ENCODE assay signal across 9 mouse cellular contexts in genomic region chr5:136882788-136883439, GRCm38 (mm10). TPM values are rescaled to one million over a fixed set of nuclear protein-coding genes. Genes with fewer than 3 reads are reported as not detected.
DNase-seq lines count a peak whose midpoint lies in the region; ATAC-seq and TF ChIP-seq lines count a peak whose summit lies in the region.
"Had no signal": no experiment of that assay in that cellular context is flagged by ENCODE, and none has a peak within 500 bp of the region (broad histone marks: within the 10 kb centered on the region; RNA-seq: fewer than 3 reads in every experiment).

Gene Col26a1 (minus strand): TSS chr5:136883209.

- ATAC-seq in frontal cortex, adult (ENCODE audit: low TSS enrichment): peak; percentile 71; the same call in 1 of the 2 replicates
- ATAC-seq in hindbrain, embryonic 11.5 days (ENCODE audit: low FRiP score): peak; percentile 30; the same call in 1 of the 2 replicates
- ATAC-seq in liver, embryonic 13.5 days (ENCODE audit: low read depth): no peak
- 0 out of 2 replicates have a peak, but pooled peaks have one; percentile 16 for ATAC-seq in stomach, embryonic 16.5 days (ENCODE audit: insufficient read depth, low FRiP score)

- WGBS in hindbrain, embryonic 11.5 days: 2% methylated on average over 43 of the region's 44 CpGs
- 4% methylated on average over 43 of the region's 44 CpGs for WGBS in liver, embryonic 13.5 days (ENCODE audit: insufficient replicate concordance)
- under 1% methylated on average over 43 of the region's 44 CpGs for WGBS in stomach, embryonic 16.5 days

- H3K4me3 ChIP-seq in testis, adult 2 months (ENCODE audit: control insufficient read depth, low read depth, low read length): peak within 1 kb of the TSS; percentile 52
- H3K4me3 ChIP-seq in hindbrain, embryonic 11.5 days (ENCODE audit: low read depth, low read length): peak within 1 kb of the TSS; percentile 60
- peak within 1 kb of the TSS; percentile 39 for H3K4me3 ChIP-seq in liver, embryonic 13.5 days (replicated peaks)
- peak within 1 kb of the TSS; percentile 57 for H3K4me3 ChIP-seq in stomach, embryonic 16.5 days (replicated peaks; ENCODE audit: low read length)
- H3K4me3 ChIP-seq: erythroblast, embryonic 14.5 days had no signal

- DNase-seq in frontal cortex, postnatal 10 days (ENCODE audit: low spot score in 2 of 2): no peak
- DNase-seq in testis, postnatal 14 days (ENCODE audit: low spot score): no peak
- DNase-seq in hindbrain, embryonic 11.5 days (ENCODE audit: low spot score): no peak
- DNase-seq in liver, embryonic 13.5 days: no peak
- DNase-seq in spleen, adult 18-20 months: no peak

- peak within 1 kb of the TSS; percentile 71 for H3K9ac ChIP-seq in hindbrain, embryonic 11.5 days (ENCODE audit: low read depth, low read length)
- H3K9ac ChIP-seq in liver, embryonic 13.5 days: no peak within 1 kb of the TSS
- peak within 1 kb of the TSS; percentile 76 for H3K9ac ChIP-seq in stomach, embryonic 16.5 days (ENCODE audit: low read length)

- no peak within 1 kb of the TSS for H3K27ac ChIP-seq in testis, adult 2 months (ENCODE audit: control insufficient read depth, insufficient read depth, low read depth, low read length)
- H3K27ac ChIP-seq in hindbrain, embryonic 11.5 days (ENCODE audit: low read depth, low read length): peak within 1 kb of the TSS; percentile 42; the same call in 1 of the 2 replicates
- no peak within 1 kb of the TSS for H3K27ac ChIP-seq in liver, embryonic 13.5 days
- no peak within 1 kb of the TSS for H3K27ac ChIP-seq in stomach, embryonic 16.5 days (ENCODE audit: low read length)

- H3K36me3 ChIP-seq in testis, adult 2 months (ENCODE audit: control insufficient read depth, insufficient read depth, low read length): no peaks in the 10 kb centered on the region
- H3K36me3 ChIP-seq in hindbrain, embryonic 11.5 days (ENCODE audit: control insufficient read depth, insufficient read depth, low read length): no peaks in the 10 kb centered on the region
- H3K36me3 ChIP-seq in liver, embryonic 13.5 days: no peaks in the 10 kb centered on the region
- no peaks in the 10 kb centered on the region for H3K36me3 ChIP-seq in stomach, embryonic 16.5 days (ENCODE audit: control insufficient read depth, insufficient read depth, low read length)

- no peak for TF ChIP-seq POLR2A in testis, adult 2 months (IDR thresholded peaks at IDR 0.05; ENCODE audit: control insufficient read depth, low read depth, low read length)

- H3K4me1 ChIP-seq in testis, adult 2 months (ENCODE audit: control insufficient read depth, insufficient read depth, low read length): peaks cover 9% of the 10 kb centered on the region
- H3K4me1 ChIP-seq in hindbrain, embryonic 11.5 days (replicated peaks; ENCODE audit: control insufficient read depth, insufficient read depth, low read length): 0 out of 2 replicates have a peak, but pooled peaks cover 3% of the 10 kb centered on the region
- peaks cover 4% of the 10 kb centered on the region for H3K4me1 ChIP-seq in liver, embryonic 13.5 days (replicated peaks)
- H3K4me1 ChIP-seq in stomach, embryonic 16.5 days (ENCODE audit: control insufficient read depth, insufficient read depth, low read length): peaks cover 3% of the 10 kb centered on the region; the same call in 1 of the 2 replicates

- H3K4me2 ChIP-seq in hindbrain, embryonic 11.5 days (replicated peaks; ENCODE audit: low read depth, low read length): peak within 1 kb of the TSS; percentile 90
- H3K4me2 ChIP-seq in liver, embryonic 13.5 days: peak within 1 kb of the TSS; percentile 47
- peak within 1 kb of the TSS; percentile 64 for H3K4me2 ChIP-seq in stomach, embryonic 16.5 days (ENCODE audit: low read depth, low read length)

- no peaks in the 10 kb centered on the region for H3K9me3 ChIP-seq in hindbrain, embryonic 11.5 days (ENCODE audit: control insufficient read depth, low read length)
- H3K9me3 ChIP-seq in liver, embryonic 13.5 days (replicated peaks): no peaks in the 10 kb centered on the region
- no peaks in the 10 kb centered on the region for H3K9me3 ChIP-seq in stomach, embryonic 16.5 days (replicated peaks; ENCODE audit: control insufficient read depth, low read length)

- no peak for TF ChIP-seq CTCF in testis, adult 2 months (IDR thresholded peaks at IDR 0.05; ENCODE audit: control insufficient read depth, insufficient read depth, insufficient replicate concordance, low read depth, low read length)

- H3K27me3 ChIP-seq in testis, adult 2 months (ENCODE audit: control insufficient read depth, insufficient read depth, low read length): no peaks in the 10 kb centered on the region
- peaks cover 27% of the 10 kb centered on the region for H3K27me3 ChIP-seq in hindbrain, embryonic 11.5 days (ENCODE audit: control insufficient read depth, insufficient read depth, low read length)
- H3K27me3 ChIP-seq in liver, embryonic 13.5 days: peaks cover 43% of the 10 kb centered on the region
- peaks cover 23% of the 10 kb centered on the region; the same call in 1 of the 2 replicates for H3K27me3 ChIP-seq in stomach, embryonic 16.5 days (ENCODE audit: control insufficient read depth, insufficient read depth, low read length)

RNA-seq across cellular contexts. Expression of gene Col26a1, which starts in this region (rescaled TPM):
- 134 and 135 TPM in 2 replicates for polyA plus RNA-seq in testis, adult 2 months (2012; rRNA removed)
- 30.9 and 35.9 TPM in 2 replicates for polyA plus RNA-seq in hindbrain, embryonic 11.5 days (2014; fragmentation: Nextera tagmentation; extraction: Ambion mirVana)
- polyA plus RNA-seq in liver, embryonic 13.5 days (2015; fragmentation: Nextera tagmentation; extraction: Ambion mirVana): 1.3 and 1.8 TPM in 2 replicates
- polyA plus RNA-seq in stomach, embryonic 16.5 days (2015; fragmentation: Nextera tagmentation; extraction: Ambion mirVana): 9.5 and 13.4 TPM in 2 replicates
